Mouse (Mus musculus): Measurements from ENCODE around the gene Tmem106a.
A peak's percentile ranks its signal among the peaks of the same experiment; 100 is the strongest.
"Not testable (repeated sequence)": the region's sequence is repeated elsewhere in the genome, so short reads cannot be mapped to it uniquely, and the experiment has no call there.

Tmem106a gene

GRCm38 (mm10) chr11:101582054-101583035, at the start of gene Tmem106a:
Gene Tmem106a (plus strand): TSS chr11:101582242.
- DNase-seq (ENCODE audit: low read depth, low spot score): peak; percentile 59

- DNase-seq (ENCODE audit: low read depth, low spot score): no peak
Observed at GRCm38 (mm10) chr11:101543533-101543932, 38.5 kb upstream of the Tmem106a start.

GRCm38 (mm10) chr11:101544132-101544531, 37.9 kb upstream of the Tmem106a start:
- DNase-seq (ENCODE audit: low read depth, low spot score): no peak

- DNase-seq (ENCODE audit: low read depth, low spot score): no peak
Observed at GRCm38 (mm10) chr11:101548526-101548925, 33.5 kb upstream of the Tmem106a start.

- peak; percentile 98 for DNase-seq (ENCODE audit: low read depth, low spot score)
Observed at GRCm38 (mm10) chr11:101551751-101552475, 30.1 kb upstream of the Tmem106a start, which contains the start of the genes Brca1 and Nbr1. Gene Brca1 (minus strand): TSS chr11:101551955. Gene Nbr1 (plus strand): TSS chr11:101552149.

- peak; percentile 99 for DNase-seq (ENCODE audit: low read depth, low spot score)
Observed at GRCm38 (mm10) chr11:101552476-101553300, 29.4 kb upstream of the Tmem106a start.

GRCm38 (mm10) chr11:101553354-101553930, 28.6 kb upstream of the Tmem106a start:
- DNase-seq (ENCODE audit: low read depth, low spot score): no peak

GRCm38 (mm10) chr11:101556541-101556940, 25.5 kb upstream of the Tmem106a start:
- no peak for DNase-seq (ENCODE audit: low read depth, low spot score)

- no peak for DNase-seq (ENCODE audit: low read depth, low spot score)
Observed at GRCm38 (mm10) chr11:101556954-101557353, 25.1 kb upstream of the Tmem106a start.

- DNase-seq (ENCODE audit: low read depth, low spot score): peak; percentile 74
Observed at GRCm38 (mm10) chr11:101562391-101562790, 19.7 kb upstream of the Tmem106a start.

GRCm38 (mm10) chr11:101568421-101568820, 13.6 kb upstream of the Tmem106a start:
- no peak for DNase-seq (ENCODE audit: low read depth, low spot score)

- no peak for DNase-seq (ENCODE audit: low read depth, low spot score)
Observed at GRCm38 (mm10) chr11:101576116-101576515, 5.9 kb upstream of the Tmem106a start.

- DNase-seq (ENCODE audit: low read depth, low spot score): no peak
Observed at GRCm38 (mm10) chr11:101581081-101581764, 819 bp upstream of the Tmem106a start.

- no peak for DNase-seq (ENCODE audit: low read depth, low spot score)
Observed at GRCm38 (mm10) chr11:101583205-101583604, 1.2 kb downstream of the Tmem106a start.

- DNase-seq (ENCODE audit: low read depth, low spot score): not testable (repeated sequence)
Observed at GRCm38 (mm10) chr11:101585031-101585430, 3.0 kb downstream of the Tmem106a start.

GRCm38 (mm10) chr11:101585805-101586204, 3.8 kb downstream of the Tmem106a start:
- no peak for DNase-seq (ENCODE audit: low read depth, low spot score)

GRCm38 (mm10) chr11:101587676-101588075, 5.6 kb downstream of the Tmem106a start:
- DNase-seq (ENCODE audit: low read depth, low spot score): no peak

GRCm38 (mm10) chr11:101588868-101589267, 6.8 kb downstream of the Tmem106a start:
- DNase-seq (ENCODE audit: low read depth, low spot score): no peak

GRCm38 (mm10) chr11:101589444-101589843, 7.4 kb downstream of the Tmem106a start:
- peak; percentile 52 for DNase-seq (ENCODE audit: low read depth, low spot score)

- no peak for DNase-seq (ENCODE audit: low read depth, low spot score)
Observed at GRCm38 (mm10) chr11:101589989-101590624, 8.1 kb downstream of the Tmem106a start.
